Mouse (Mus musculus) erythroblast, embryonic 14.5 days (primary cell): Measurements from ENCODE around the gene H2-Eb1. TPM values are rescaled to one million over a fixed set of nuclear protein-coding genes. Genes with fewer than 3 reads are reported as not detected.
A peak's percentile ranks its signal among the peaks of the same experiment; 100 is the strongest.
"Not testable (repeated sequence)": the region's sequence is repeated elsewhere in the genome, so short reads cannot be mapped to it uniquely, and the experiment has no call there.

ENCODE experiments used
- H3K27me3 ChIP-seq: 2 replicates; pipeline ENCODE4 v1.6.1; 2012; ENCODE audit warnings: inconsistent platforms; ENCODE audit not compliant: control insufficient read depth
- H3K36me3 ChIP-seq: 2 replicates; pipeline ENCODE4 v1.6.1; 2012; ENCODE audit warnings: mild to moderate bottlenecking, inconsistent platforms; ENCODE audit not compliant: control insufficient read depth
- H3K4me1 ChIP-seq: 2 replicates; pipeline ENCODE4 v1.6.1; 2012; ENCODE audit warnings: inconsistent platforms; ENCODE audit not compliant: control insufficient read depth
- H3K4me3 ChIP-seq: replicated peaks from 2 replicates; pipeline ENCODE3; 2012; ENCODE audit warnings: moderate library complexity, mild to moderate bottlenecking, inconsistent platforms
- H3K9me3 ChIP-seq: 2 replicates; pipeline ENCODE4 v1.6.1; 2012; ENCODE audit warnings: low read length, inconsistent platforms, mixed read lengths; ENCODE audit not compliant: control insufficient read depth
- GATA1 ChIP-seq: IDR thresholded peaks from 2 replicates; pipeline ENCODE4 v1.6.1; 2012; ENCODE audit warnings: low read length, inconsistent platforms, mixed read lengths
- TAL1 ChIP-seq: IDR thresholded peaks from 3 replicates; pipeline ENCODE4 v1.6.1; 2012; ENCODE audit warnings: low read length, inconsistent platforms, mixed read lengths
- polyA plus RNA-seq: library from polyadenylated mRNA; stranded (reverse); fragments of >175 nt; gene quantifications from 2 replicates; pipeline ENCODE4 v1.2.3, GENCODE M21; 2012

Gene H2-Eb1
- polyA plus RNA-seq, 1 experiment: not detected

- H3K9me3 ChIP-seq: peaks cover 3% of the 10 kb centered on the region; the same call in 1 of the 2 replicates
- TF ChIP-seq TAL1: no peak
- TF ChIP-seq GATA1: no peak
- no peaks in the 10 kb centered on the region for H3K36me3 ChIP-seq
- H3K27me3 ChIP-seq: peaks cover 3% of the 10 kb centered on the region; the same call in 1 of the 2 replicates
- peaks cover 4% of the 10 kb centered on the region for H3K4me1 ChIP-seq
- H3K4me3 ChIP-seq: peak overlapping the region; percentile 45
These were observed 4.2 kb downstream of the H2-Eb1 start for GRCm38 (mm10) chr17:34309683-34310385.

- not testable (repeated sequence) for H3K4me1 ChIP-seq, H3K36me3 ChIP-seq, H3K27me3 ChIP-seq, H3K9me3 ChIP-seq, H3K4me3 ChIP-seq
These were observed 4.9 kb downstream of the H2-Eb1 start for GRCm38 (mm10) chr17:34310526-34310925.

GRCm38 (mm10) chr17:34312185-34312584, 6.5 kb downstream of the H2-Eb1 start:
- TF ChIP-seq GATA1 (no peak), TAL1 (no peak)
- H3K27me3 ChIP-seq: peaks cover 3% of the 10 kb centered on the region; the same call in 1 of the 2 replicates
- H3K4me3 ChIP-seq: no peak overlapping the region
- peaks cover 3% of the 10 kb centered on the region; the same call in 1 of the 2 replicates for H3K9me3 ChIP-seq
- H3K36me3 ChIP-seq: no peaks in the 10 kb centered on the region
- H3K4me1 ChIP-seq: peaks cover 4% of the 10 kb centered on the region

- no peak overlapping the region for H3K4me3 ChIP-seq
- TF ChIP-seq TAL1 (no peak), GATA1 (no peak)
- peaks cover 3% of the 10 kb centered on the region; the same call in 1 of the 2 replicates for H3K9me3 ChIP-seq
- H3K4me1 ChIP-seq: peaks cover 4% of the 10 kb centered on the region
- no peaks in the 10 kb centered on the region for H3K27me3 ChIP-seq
- H3K36me3 ChIP-seq: no peaks in the 10 kb centered on the region
These were observed 7.7 kb downstream of the H2-Eb1 start for GRCm38 (mm10) chr17:34313393-34313792.

- TF ChIP-seq GATA1 (no peak), TAL1 (no peak)
- Histone ChIP-seq H3K4me3 (no peak overlapping the region), H3K27me3 (no peaks in the 10 kb centered on the region), H3K4me1 (peaks cover 4% of the 10 kb centered on the region), H3K9me3 (peaks cover 3% of the 10 kb centered on the region; the same call in 1 of the 2 replicates), H3K36me3 (no peaks in the 10 kb centered on the region)
These were observed 8.6 kb downstream of the H2-Eb1 start for GRCm38 (mm10) chr17:34314286-34314685.

GRCm38 (mm10) chr17:34315512-34315911, 9.8 kb downstream of the H2-Eb1 start:
- TF ChIP-seq TAL1 (no peak), GATA1 (no peak)
- Histone ChIP-seq H3K4me3 (no peak overlapping the region), H3K27me3 (no peaks in the 10 kb centered on the region)

GRCm38 (mm10) chr17:34316697-34317096, 11.0 kb downstream of the H2-Eb1 start:
- H3K4me1 ChIP-seq: no peaks in the 10 kb centered on the region

More at GRCm38 (mm10) chr17:34315512-34315911, 9.8 kb downstream of the H2-Eb1 start:
- Histone ChIP-seq H3K9me3 (no peaks in the 10 kb centered on the region), H3K4me1 (no peaks in the 10 kb centered on the region), H3K36me3 (no peaks in the 10 kb centered on the region)

GRCm38 (mm10) chr17:34317275-34317674, 11.6 kb downstream of the H2-Eb1 start:
- Histone ChIP-seq H3K4me3 (no peak overlapping the region), H3K27me3 (no peaks in the 10 kb centered on the region), H3K4me1 (no peaks in the 10 kb centered on the region), H3K36me3 (no peaks in the 10 kb centered on the region), H3K9me3 (no peaks in the 10 kb centered on the region)
- TF ChIP-seq GATA1: no peak
- no peak for TF ChIP-seq TAL1

More at GRCm38 (mm10) chr17:34316697-34317096, 11.0 kb downstream of the H2-Eb1 start:
- H3K27me3 ChIP-seq: no peaks in the 10 kb centered on the region
- no peak overlapping the region for H3K4me3 ChIP-seq
- TF ChIP-seq TAL1 (no peak), GATA1 (no peak)
- H3K36me3 ChIP-seq: no peaks in the 10 kb centered on the region
- no peaks in the 10 kb centered on the region for H3K9me3 ChIP-seq

- H3K4me3 ChIP-seq: no peak within 1 kb of the TSS
These were observed 19.8 kb downstream of the H2-Eb1 start, which contains the start of gene H2-Eb2 for GRCm38 (mm10) chr17:34325436-34325835. TSS of gene H2-Eb2 (plus strand) at chr17:34325665.

More at GRCm38 (mm10) chr17:34325436-34325835, 19.8 kb downstream of the H2-Eb1 start, which contains the start of gene H2-Eb2:
- Histone ChIP-seq H3K27me3 (no peaks in the 10 kb centered on the region), H3K9me3 (no peaks in the 10 kb centered on the region), H3K36me3 (no peaks in the 10 kb centered on the region), H3K4me1 (no peaks in the 10 kb centered on the region)
- TF ChIP-seq GATA1 (no peak), TAL1 (no peak)
